Mouse (Mus musculus) macrophage (primary cell): ENCODE data around the gene 2510009E07Rik. TPM values are rescaled to one million over a fixed set of nuclear protein-coding genes. Genes with fewer than 3 reads are reported as not detected.

Source experiments
- H3K27ac ChIP-seq: fragments of 350-480 bp; formaldehyde crosslinking; 2 replicates; pipeline ENCODE4 v1.9.0; 2021
- H3K36me3 ChIP-seq: fragments of 350-480 bp; formaldehyde crosslinking; 2 replicates; pipeline ENCODE4 v1.9.0; 2021; ENCODE audit errors: inconsistent target
- H3K4me3 ChIP-seq: fragments of 350-480 bp; formaldehyde crosslinking; 2 replicates; pipeline ENCODE4 v1.9.0; 2021; ENCODE audit errors: inconsistent target
- H3K79me2 ChIP-seq: fragments of 350-480 bp; formaldehyde crosslinking; 2 replicates; pipeline ENCODE4 v1.9.0; 2021; ENCODE audit errors: inconsistent target
- WGBS: methylation state at CpG from one replicate; pipeline ENCODE4 v1.1.7; 2026; ENCODE audit warnings: inconsistent platforms; ENCODE audit not compliant: missing documents; 5-methylcytosine and 5-hydroxymethylcytosine counted together
- polyA plus RNA-seq: library from polyadenylated mRNA; stranded (reverse); fragments of 250-400 nt; gene quantifications from 3 replicates; pipeline ENCODE4 v1.2.4, GENCODE M21; 2018; ENCODE audit warnings: inconsistent platforms

2510009E07Rik gene
- polyA plus RNA-seq, 1 experiment from 2014 or later: 7.7 TPM

- Histone ChIP-seq H3K79me2 (no peaks in the 10 kb centered on the region), H3K4me3 (no peak overlapping the region), H3K27ac (no peak overlapping the region), H3K36me3 (no peaks in the 10 kb centered on the region)
- WGBS: 89% methylated on average over 5 of the region's 5 CpGs
These were observed 58.2 kb downstream of the 2510009E07Rik start for GRCm38 (mm10) chr16:21636156-21636853.

- no peak overlapping the region for H3K27ac ChIP-seq
These were observed 60.0 kb downstream of the 2510009E07Rik start for GRCm38 (mm10) chr16:21634460-21634859.

GRCm38 (mm10) chr16:21631815-21632222 is 62.6 kb downstream of the 2510009E07Rik start:
- Histone ChIP-seq H3K36me3 (no peaks in the 10 kb centered on the region), H3K79me2 (no peaks in the 10 kb centered on the region), H3K4me3 (no peak overlapping the region), H3K27ac (peak overlapping the region; percentile 60; the same call in 1 of the 2 replicates)
- WGBS: 74% methylated on average over 4 of the region's 4 CpGs

More at GRCm38 (mm10) chr16:21634460-21634859, 60.0 kb downstream of the 2510009E07Rik start:
- H3K4me3 ChIP-seq: no peak overlapping the region
- no peaks in the 10 kb centered on the region for H3K36me3 ChIP-seq
- no peaks in the 10 kb centered on the region for H3K79me2 ChIP-seq

- Histone ChIP-seq H3K79me2 (no peaks in the 10 kb centered on the region), H3K27ac (peak overlapping the region; percentile 60), H3K36me3 (no peaks in the 10 kb centered on the region), H3K4me3 (no peak overlapping the region)
- WGBS: 6% methylated on average over 4 of the region's 4 CpGs
These were observed 63.9 kb downstream of the 2510009E07Rik start for GRCm38 (mm10) chr16:21630614-21631013.

- Histone ChIP-seq H3K79me2 (no peaks in the 10 kb centered on the region), H3K4me3 (no peak overlapping the region), H3K27ac (no peak overlapping the region), H3K36me3 (no peaks in the 10 kb centered on the region)
- WGBS: 95% methylated on average over 12 of the region's 13 CpGs
These were observed 66.3 kb downstream of the 2510009E07Rik start for GRCm38 (mm10) chr16:21628061-21628591.

- WGBS: 91% methylated on average over 6 of the region's 6 CpGs
- no peak overlapping the region for H3K4me3 ChIP-seq
- H3K79me2 ChIP-seq: no peaks in the 10 kb centered on the region
- H3K27ac ChIP-seq: no peak overlapping the region
- no peaks in the 10 kb centered on the region for H3K36me3 ChIP-seq
These were observed 67.2 kb downstream of the 2510009E07Rik start for GRCm38 (mm10) chr16:21627248-21627647.

- H3K36me3 ChIP-seq: no peaks in the 10 kb centered on the region
- no peak overlapping the region for H3K27ac ChIP-seq
- no peak overlapping the region for H3K4me3 ChIP-seq
- 85% methylated on average over 6 of the region's 6 CpGs for WGBS
- no peaks in the 10 kb centered on the region for H3K79me2 ChIP-seq
These were observed 68.5 kb downstream of the 2510009E07Rik start for GRCm38 (mm10) chr16:21625784-21626634.

GRCm38 (mm10) chr16:21620630-21621029 is 73.8 kb downstream of the 2510009E07Rik start:
- H3K79me2 ChIP-seq: no peaks in the 10 kb centered on the region
- H3K36me3 ChIP-seq: no peaks in the 10 kb centered on the region
- WGBS: 82% methylated on average over 2 of the region's 2 CpGs
- H3K4me3 ChIP-seq: no peak overlapping the region
- H3K27ac ChIP-seq: no peak overlapping the region

- WGBS: 72% methylated on average over 7 of the region's 7 CpGs
- no peaks in the 10 kb centered on the region; the same call in 1 of the 2 replicates for H3K36me3 ChIP-seq
- no peaks in the 10 kb centered on the region for H3K79me2 ChIP-seq
These were observed 78.7 kb downstream of the 2510009E07Rik start for GRCm38 (mm10) chr16:21615802-21616201.

GRCm38 (mm10) chr16:21610473-21610872 is 84.0 kb downstream of the 2510009E07Rik start:
- Histone ChIP-seq H3K4me3 (no peak overlapping the region), H3K27ac (no peak overlapping the region), H3K36me3 (peaks cover 6% of the 10 kb centered on the region; the same call in 1 of the 2 replicates), H3K79me2 (no peaks in the 10 kb centered on the region)
- 97% methylated on average over 4 of the region's 4 CpGs for WGBS

More at GRCm38 (mm10) chr16:21615802-21616201, 78.7 kb downstream of the 2510009E07Rik start:
- no peak overlapping the region for H3K27ac ChIP-seq
- H3K4me3 ChIP-seq: no peak overlapping the region

GRCm38 (mm10) chr16:21608176-21608865 is 86.1 kb downstream of the 2510009E07Rik start:
- H3K4me3 ChIP-seq: no peak overlapping the region
- H3K27ac ChIP-seq: no peak overlapping the region
- H3K36me3 ChIP-seq: peaks cover 6% of the 10 kb centered on the region; the same call in 1 of the 2 replicates
- WGBS: 94% methylated on average over 10 of the region's 10 CpGs
- no peaks in the 10 kb centered on the region for H3K79me2 ChIP-seq

- Histone ChIP-seq H3K36me3 (peaks cover 6% of the 10 kb centered on the region; the same call in 1 of the 2 replicates), H3K27ac (no peak overlapping the region), H3K79me2 (no peaks in the 10 kb centered on the region), H3K4me3 (no peak overlapping the region)
- 68% methylated on average over 5 of the region's 5 CpGs for WGBS
These were observed 86.8 kb downstream of the 2510009E07Rik start for GRCm38 (mm10) chr16:21607651-21608040.

- Histone ChIP-seq H3K27ac (no peak overlapping the region), H3K4me3 (no peak overlapping the region), H3K36me3 (peaks cover 6% of the 10 kb centered on the region; the same call in 1 of the 2 replicates), H3K79me2 (no peaks in the 10 kb centered on the region)
- WGBS: 34% methylated on average over 8 of the region's 8 CpGs
These were observed 87.3 kb downstream of the 2510009E07Rik start for GRCm38 (mm10) chr16:21607021-21607650.
